Mouse (Mus musculus) layer of hippocampus, adult 11-12 months (tissue): ENCODE measurements at regions not wholly inside any gene's neighbourhood (a gene's known extent, or its start where the extent isn't known, plus 50 kb on each side); places are given as distances from the start of the nearest gene placed in this dataset.

Experiments
- DNase-seq: peaks from one replicate; pipeline ENCODE4 v3.0.0; 2022; ENCODE audit warnings: low spot score

- DNase-seq: no peak
These were observed 286.8 kb upstream of the Id4 start for GRCm38 (mm10) chr13:47974216-47974615.

GRCm38 (mm10) chr13:47974756-47975515 lies 286.1 kb upstream of the Id4 start:
- no peak for DNase-seq

DNA sequence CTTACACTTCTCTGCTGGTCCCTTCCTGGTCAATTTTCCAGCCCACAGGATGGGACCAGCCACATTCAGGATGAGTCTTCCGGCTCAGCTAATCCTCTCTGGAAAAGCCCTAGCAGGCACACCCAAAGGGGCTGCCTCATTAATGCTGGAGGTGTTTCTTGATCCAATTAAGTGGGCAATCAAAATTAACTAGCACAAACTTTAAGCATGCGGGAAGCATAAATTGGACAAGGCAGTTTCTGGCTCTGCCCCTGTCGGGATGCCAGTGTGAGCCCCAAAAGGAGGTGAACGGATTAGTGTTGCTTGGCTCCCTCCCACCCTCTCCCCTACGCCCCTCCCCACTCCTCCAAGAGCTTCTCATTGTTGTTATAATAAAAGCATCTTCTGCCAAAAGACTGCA lies 262.5 kb upstream of the Id4 start:
- DNase-seq: no peak

GRCm38 (mm10) chr13:47999399-47999798 lies 261.6 kb upstream of the Id4 start:
- DNase-seq: no peak

DNA sequence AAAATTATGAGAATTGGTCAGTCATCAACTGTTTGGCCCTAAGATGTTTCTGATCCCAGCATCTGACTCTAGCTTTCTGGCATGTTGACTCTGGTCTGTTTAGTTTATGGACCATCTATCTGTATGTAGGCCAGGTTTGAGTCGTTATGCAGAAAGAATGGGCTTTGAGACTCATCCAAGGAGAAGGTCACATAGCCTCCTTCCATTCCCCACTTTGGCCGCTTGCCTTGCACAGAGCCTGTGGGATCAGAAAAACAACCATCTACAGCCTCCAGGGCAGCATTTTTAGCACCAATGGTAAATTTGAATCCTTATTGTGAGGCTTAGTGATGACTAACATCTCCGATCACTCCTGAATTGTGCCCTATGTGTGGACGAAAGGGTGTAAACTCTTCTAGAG lies 257.9 kb upstream of the Id4 start:
- no peak for DNase-seq

GRCm38 (mm10) chr13:48013336-48013750 lies 247.7 kb upstream of the Id4 start:
- DNase-seq: no peak

- DNase-seq: no peak
These were observed 245.7 kb upstream of the Id4 start for GRCm38 (mm10) chr13:48015296-48015695.

GRCm38 (mm10) chr13:48016051-48016450 lies 245.0 kb upstream of the Id4 start:
- DNase-seq: no peak

- DNase-seq: no peak
These were observed 244.4 kb upstream of the Id4 start for GRCm38 (mm10) chr13:48016606-48017005.

- no peak for DNase-seq
These were observed 243.4 kb upstream of the Id4 start for GRCm38 (mm10) chr13:48017649-48018048.

GRCm38 (mm10) chr13:48018606-48019005 lies 242.4 kb upstream of the Id4 start:
- no peak for DNase-seq

GRCm38 (mm10) chr13:48022958-48023615 lies 237.9 kb upstream of the Id4 start:
- peak; percentile 6 for DNase-seq

- peak; percentile 67 for DNase-seq
These were observed 233.1 kb upstream of the Id4 start for GRCm38 (mm10) chr13:48027775-48028489.

GRCm38 (mm10) chr13:48031491-48031890 lies 229.5 kb upstream of the Id4 start:
- DNase-seq: no peak

DNA sequence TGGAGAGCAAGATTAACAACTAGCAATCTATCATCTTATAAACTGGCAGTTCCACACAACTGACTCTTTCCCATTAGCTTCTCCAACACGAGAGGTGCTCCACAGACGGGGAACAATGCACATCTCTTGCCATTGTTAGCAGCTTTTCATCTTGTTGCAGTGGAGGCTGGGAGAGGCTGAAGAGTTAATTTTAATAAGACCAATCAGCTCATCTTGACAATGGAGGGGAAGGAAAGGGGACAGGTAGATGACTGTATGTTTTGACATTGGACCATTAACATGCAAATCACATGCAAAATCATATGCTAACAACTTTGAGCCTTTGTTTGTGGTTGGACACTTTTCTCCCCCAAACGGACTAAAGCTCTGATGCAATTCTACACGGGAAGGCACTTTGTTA lies 218.9 kb upstream of the Id4 start:
- no peak for DNase-seq

- DNase-seq: no peak
These were observed 218.5 kb upstream of the Id4 start for GRCm38 (mm10) chr13:48042572-48042971.

DNA sequence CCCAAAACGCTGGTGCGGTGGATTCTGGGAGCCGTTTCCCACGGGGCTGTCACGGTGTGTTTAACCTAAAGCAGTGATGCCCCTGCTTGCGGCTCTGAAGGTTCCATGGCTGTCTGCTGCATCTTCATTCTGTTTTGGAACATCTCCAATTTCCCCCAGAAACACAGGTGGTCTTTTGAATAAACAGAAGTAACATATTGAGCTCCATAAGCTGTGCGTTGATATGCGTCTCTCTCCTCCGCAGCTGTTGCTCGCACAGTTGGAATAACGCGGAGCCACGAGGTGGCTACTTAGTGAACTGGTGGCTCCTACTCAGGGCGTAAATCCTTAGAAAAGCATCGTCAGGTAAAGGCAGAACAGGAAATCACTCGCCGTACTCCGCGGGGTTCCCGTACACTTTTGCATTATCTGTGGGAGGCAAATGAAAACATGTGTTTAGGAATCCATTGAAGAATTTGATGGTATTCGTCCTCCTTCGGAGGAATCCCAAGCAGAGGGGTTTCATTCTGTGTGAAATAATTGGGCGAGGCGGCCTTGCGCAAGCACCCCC lies 214.8 kb upstream of the Id4 start:
- peak; percentile 3 for DNase-seq

DNA sequence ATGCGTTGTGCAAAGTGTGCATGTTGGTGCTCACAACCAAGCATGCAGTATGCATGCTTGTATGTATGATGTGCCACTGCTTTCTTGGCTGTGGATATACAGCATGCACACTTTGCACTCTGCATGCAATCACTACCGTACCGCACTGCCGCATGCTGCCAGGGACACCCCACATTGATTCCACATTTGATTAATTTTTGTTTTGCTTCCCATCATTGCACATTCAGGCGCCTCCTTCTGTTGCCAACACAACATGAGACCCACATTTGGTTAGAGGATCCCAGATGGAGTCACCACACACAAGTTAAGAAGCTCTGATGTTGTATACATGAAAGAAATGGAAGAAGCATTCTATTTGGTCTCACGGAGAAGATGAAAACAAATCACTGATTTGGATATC lies 211.2 kb upstream of the Id4 start:
- DNase-seq: peak; percentile 10

GRCm38 (mm10) chr13:48074630-48075029 lies 186.4 kb upstream of the Id4 start:
- peak; percentile 10 for DNase-seq

GRCm38 (mm10) chr13:48075315-48075714 lies 185.7 kb upstream of the Id4 start:
- DNase-seq: no peak

DNA sequence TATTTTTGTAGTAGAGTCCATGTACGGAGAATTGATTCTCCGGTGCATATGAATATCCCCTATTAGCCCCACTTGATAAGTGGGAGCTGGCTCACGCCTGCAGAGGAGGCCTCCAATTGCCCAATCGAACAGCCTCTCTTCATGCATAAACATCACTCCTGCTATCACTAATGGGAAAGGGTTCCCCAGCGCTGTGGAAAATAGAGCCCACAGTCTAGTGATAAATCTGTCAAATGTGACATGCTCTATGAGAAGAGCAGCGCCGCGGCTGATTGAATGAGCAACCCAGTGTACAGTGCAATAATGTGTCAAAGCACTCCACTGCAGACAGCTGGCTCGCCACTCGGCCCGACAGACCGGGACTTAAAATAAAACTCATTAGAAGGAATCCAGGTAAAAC lies 182.8 kb upstream of the Id4 start:
- DNase-seq: no peak

- no peak for DNase-seq
These were observed 177.7 kb upstream of the Id4 start for GRCm38 (mm10) chr13:48083294-48083693.

- no peak for DNase-seq
These were observed 177.2 kb upstream of the Id4 start for GRCm38 (mm10) chr13:48083807-48084206.
